Mouse (Mus musculus) spleen, adult 10 weeks (tissue): ENCODE results near the gene Btbd35f7. TPM values are rescaled to one million over a fixed set of nuclear protein-coding genes. Genes with fewer than 3 reads are reported as not detected.

Experiments used
- polyA plus RNA-seq: library from polyadenylated mRNA; stranded (reverse); fragments of 350-450 nt; fragmentation: Illumina TruSeq; extraction: RNeasy Lipid Tissue Mini Kit (QIAGEN cat#74804); gene quantifications from one replicate; pipeline ENCODE4 v1.2.3, GENCODE M21; 2015; ENCODE audit warnings: low replicate concordance; ENCODE audit not compliant: insufficient read depth

Btbd35f7 gene
- polyA plus RNA-seq = not detected

GRCm38 (mm10) chrX:5668767-5669166, at the start of gene Btbd35f7:
Btbd35f7 (plus strand) TSS chrX:5669067.

Other genes with a start within 250 kb of the Btbd35f7 start
- gene Mycs, start 199.8 kb upstream of the Btbd35f7 start, polyA plus RNA-seq = not detected